Mouse (Mus musculus) hindbrain, embryonic 14.5 days (tissue): ENCODE measurements around the gene Fblim1. TPM values are rescaled to one million over a fixed set of nuclear protein-coding genes. Genes with fewer than 3 reads are reported as not detected.
A peak's percentile ranks its signal among the peaks of the same experiment; 100 is the strongest.
"Not testable (repeated sequence)": the region's sequence is repeated elsewhere in the genome, so short reads cannot be mapped to it uniquely, and the experiment has no call there.

Experiments
- ATAC-seq: fragments of 200-750 bp; cut with Nextera tagmentation; 2 replicates; pipeline ENCODE4 v1.8.0; 2017; ENCODE audit warnings: moderate number of reproducible peaks, mild to moderate bottlenecking, moderate TSS enrichment, moderate library complexity; ENCODE audit not compliant: low FRiP score
- DNase-seq: peaks from one replicate; pipeline ENCODE4 v3.0.0-alpha.2; 2015; ENCODE audit warnings: low spot score
- H3K27ac ChIP-seq: fragments of 300-500 bp; sonication (generic); 2 replicates; pipeline ENCODE4 v1.5.1; 2014; ENCODE audit warnings: mild to moderate bottlenecking, moderate library complexity
- H3K27me3 ChIP-seq: fragments of 300-500 bp; sonication (generic); 2 replicates; pipeline ENCODE4 v1.6.1; 2014; ENCODE audit warnings: mild to moderate bottlenecking, low read length, mixed read lengths; ENCODE audit not compliant: control insufficient read depth, insufficient read depth
- H3K36me3 ChIP-seq: fragments of 300-500 bp; sonication (generic); replicated peaks from 2 replicates; pipeline ENCODE4 v1.6.1; 2014; ENCODE audit not compliant: control insufficient read depth, insufficient read depth
- H3K4me1 ChIP-seq: fragments of 300-500 bp; sonication (generic); replicated peaks from 2 replicates; pipeline ENCODE4 v1.6.1; 2014; ENCODE audit warnings: antibody characterized with exemption, low read length, mixed read lengths; ENCODE audit not compliant: control insufficient read depth, insufficient read depth
- H3K4me2 ChIP-seq: fragments of 300-500 bp; sonication (generic); replicated peaks from 2 replicates; pipeline ENCODE4 v1.6.1; 2014; ENCODE audit warnings: mild to moderate bottlenecking, moderate library complexity
- H3K4me3 ChIP-seq: fragments of 300-500 bp; sonication (generic); replicated peaks from 2 replicates; pipeline ENCODE4 v1.5.1; 2014; ENCODE audit warnings: mild to moderate bottlenecking, low read length
- H3K9ac ChIP-seq: fragments of 300-500 bp; sonication (generic); 2 replicates; pipeline ENCODE4 v1.6.1; 2014
- H3K9me3 ChIP-seq: fragments of 300-500 bp; sonication (generic); 2 replicates; pipeline ENCODE4 v1.6.1; 2016; ENCODE audit warnings: low read length; ENCODE audit not compliant: control insufficient read depth
- WGBS: fragments of 180-500 bp; shearing (Covaris S2); extraction: QIAGEN DNeasy Blood & Tissue Kit; methylation state at CpG from one replicate; pipeline ENCODE4 v1.1.7; 2014; 5-methylcytosine and 5-hydroxymethylcytosine counted together
- polyA plus RNA-seq: library from polyadenylated mRNA; unstranded; fragments of >200 nt; fragmentation: Nextera tagmentation; extraction: Ambion mirVana; gene quantifications from 2 replicates; pipeline ENCODE4 v1.2.1, GENCODE M21; 2014

The Fblim1 gene
- polyA plus RNA-seq, 1 experiment from 2014 or later, result 41.3 TPM

DNA sequence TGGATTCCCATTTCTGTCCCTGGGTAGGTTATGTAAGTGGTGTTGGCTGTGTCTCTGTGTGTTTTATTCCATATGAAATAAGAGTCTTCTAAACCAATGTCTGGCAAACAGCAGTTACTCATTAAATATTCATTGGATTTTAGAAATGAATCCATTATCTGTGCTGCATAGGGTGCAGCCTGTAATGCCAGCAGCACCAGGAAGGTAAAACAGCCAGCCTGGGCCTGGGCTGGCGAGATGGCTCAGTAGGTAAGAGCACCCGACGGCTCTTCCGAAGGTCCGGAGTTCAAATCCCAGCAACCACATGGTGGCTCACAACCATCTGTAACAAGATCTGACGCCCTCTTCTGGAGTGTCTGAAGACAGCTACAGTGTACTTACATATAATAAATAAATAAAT lies 49.7 kb downstream of the Fblim1 start:
- 81% methylated on average over 6 of the region's 6 CpGs for WGBS
- H3K9me3 ChIP-seq, ATAC-seq: not testable (repeated sequence)

DNA sequence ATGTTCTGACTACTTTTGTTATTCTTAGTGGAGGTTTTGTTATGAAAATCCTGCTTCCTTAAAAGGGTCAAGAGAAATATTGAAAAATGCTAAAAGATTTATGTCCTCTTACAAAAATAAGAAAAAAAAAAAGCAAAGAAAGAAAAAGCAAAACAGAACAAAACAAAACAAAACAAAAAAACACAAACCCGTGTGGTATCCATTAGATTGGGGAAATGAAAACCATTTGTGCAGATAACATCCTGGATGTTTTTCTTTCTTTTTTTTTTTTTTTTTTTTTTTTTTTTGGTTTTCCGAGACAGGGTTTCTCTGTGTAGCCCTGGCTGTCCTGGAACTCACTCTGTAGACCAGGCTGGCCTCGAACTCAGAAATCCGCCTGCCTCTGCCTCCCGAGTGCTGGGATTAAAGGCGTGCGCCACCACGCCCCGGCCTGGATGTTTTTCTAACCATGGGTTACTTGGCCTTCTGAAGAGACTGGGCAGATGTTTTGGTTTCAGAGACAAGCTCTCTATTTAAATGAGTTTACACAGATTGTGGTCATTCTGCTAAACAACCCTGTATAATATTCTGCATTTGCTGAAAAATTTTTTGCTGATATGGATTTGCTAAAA lies 51.5 kb downstream of the Fblim1 start:
- H3K27ac ChIP-seq, ATAC-seq, DNase-seq, H3K4me1 ChIP-seq, H3K9me3 ChIP-seq, H3K9ac ChIP-seq, H3K4me3 ChIP-seq, H3K27me3 ChIP-seq, H3K4me2 ChIP-seq, H3K36me3 ChIP-seq: not testable (repeated sequence)
- WGBS, result 92% methylated on average over 6 of the region's 9 CpGs

More for the DNA sequence above, 49.7 kb downstream of the Fblim1 start:
- DNase-seq, H3K36me3 ChIP-seq, H3K27ac ChIP-seq, H3K4me3 ChIP-seq, H3K27me3 ChIP-seq, H3K9ac ChIP-seq, H3K4me1 ChIP-seq, H3K4me2 ChIP-seq: not testable (repeated sequence)

DNA sequence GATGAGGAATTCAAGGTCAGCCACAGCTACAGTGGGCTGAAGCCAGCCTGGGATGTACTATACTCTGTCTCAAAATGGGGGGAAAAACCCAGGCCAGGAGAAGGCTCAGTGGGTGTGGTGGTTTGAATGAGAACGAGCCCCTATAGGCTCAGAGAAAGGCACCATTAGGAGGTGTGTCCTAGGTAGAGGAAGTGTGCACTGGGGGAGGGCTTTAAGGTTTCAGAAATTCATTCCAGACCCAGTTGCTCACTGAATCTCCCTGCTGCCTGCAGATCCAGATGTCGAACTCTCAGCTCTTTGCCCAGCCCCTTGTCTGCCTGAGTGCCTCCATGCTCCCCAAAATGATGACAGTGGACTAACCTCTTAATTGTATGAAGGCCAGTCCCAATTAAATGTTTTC lies 53.4 kb downstream of the Fblim1 start:
- H3K9ac ChIP-seq, result no peak overlapping the region
- ATAC-seq, result no peak
- no peak overlapping the region for H3K27ac ChIP-seq
- no peaks in the 10 kb centered on the region for H3K27me3 ChIP-seq
- no peaks in the 10 kb centered on the region for H3K9me3 ChIP-seq
- DNase-seq, result no peak
- H3K4me3 ChIP-seq, result no peak overlapping the region
- H3K4me1 ChIP-seq, result peaks cover 7% of the 10 kb centered on the region
- no peaks in the 10 kb centered on the region for H3K36me3 ChIP-seq
- no peak overlapping the region for H3K4me2 ChIP-seq
- 60% methylated on average over 2 of the region's 2 CpGs for WGBS

DNA sequence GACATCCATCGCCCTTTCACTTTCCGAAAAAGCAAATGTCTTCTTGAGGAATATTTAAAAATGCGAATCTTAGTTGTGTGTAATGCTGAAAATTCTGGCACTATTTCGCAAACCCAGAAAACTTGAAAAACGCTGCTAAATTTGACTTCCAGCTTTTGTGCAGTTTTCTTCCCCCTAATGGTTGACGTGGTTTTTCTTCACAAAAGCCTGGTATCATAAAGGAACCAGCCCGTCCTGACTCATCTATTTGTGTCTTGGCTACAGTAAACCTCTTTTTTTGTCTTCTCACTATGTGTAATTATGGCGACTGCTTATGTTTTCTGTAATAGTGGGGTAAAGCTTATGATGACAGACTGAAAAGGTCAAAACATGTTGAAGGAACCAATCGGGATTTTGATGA lies 58.6 kb downstream of the Fblim1 start:
- DNase-seq, result no peak
- WGBS, result 17% methylated on average over 9 of the region's 9 CpGs

DNA sequence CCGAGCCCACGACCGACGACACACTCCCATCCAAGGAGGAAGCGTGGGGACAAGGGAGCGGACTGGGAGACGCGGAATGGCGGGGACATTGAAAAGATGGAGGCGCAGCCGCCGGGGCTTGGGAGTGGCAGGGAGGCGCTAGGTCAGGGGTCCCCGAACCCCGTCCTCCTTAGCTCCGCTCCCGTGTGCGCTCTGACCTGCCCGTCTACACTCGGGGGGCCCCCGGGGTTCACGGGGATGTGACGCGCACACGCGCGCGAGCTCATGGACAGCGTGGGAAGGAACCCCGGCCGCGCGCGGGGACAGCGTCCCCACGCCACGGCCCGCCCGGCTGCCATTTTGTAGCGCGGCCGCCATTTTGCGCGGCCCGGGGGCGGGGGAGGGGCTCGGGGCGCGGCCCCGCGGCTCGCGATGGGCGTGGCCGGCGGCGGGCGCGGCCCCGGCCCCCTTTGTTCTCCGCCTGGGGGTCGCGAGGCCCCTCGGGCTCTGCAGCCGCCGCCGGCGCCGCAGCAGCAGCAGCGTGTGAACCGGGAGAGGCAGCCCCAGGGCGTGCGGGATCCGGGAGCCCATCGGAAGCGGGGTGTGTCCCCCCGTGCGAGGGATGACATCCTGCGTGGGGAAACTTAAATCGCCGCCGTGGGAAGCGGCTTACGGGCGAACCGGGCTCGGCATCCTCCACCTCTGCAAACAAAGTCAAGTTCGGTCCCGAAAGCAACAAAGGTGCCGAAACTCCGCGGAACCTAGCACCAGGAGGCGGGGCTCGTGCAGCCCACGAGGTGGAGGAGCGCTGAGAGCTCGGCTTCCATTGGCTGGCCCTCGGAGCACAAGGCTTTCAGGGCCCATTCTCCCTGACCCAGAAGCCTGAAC lies 59.3 kb downstream of the Fblim1 start:
- H3K36me3 ChIP-seq, result no peaks in the 10 kb centered on the region

More for the DNA sequence above, 58.6 kb downstream of the Fblim1 start:
- Histone ChIP-seq H3K27ac (peak overlapping the region; percentile 100), H3K9me3 (no peaks in the 10 kb centered on the region), H3K27me3 (no peaks in the 10 kb centered on the region), H3K9ac (peak overlapping the region; percentile 99), H3K4me3 (peak overlapping the region; percentile 69), H3K4me2 (peak overlapping the region; percentile 99), H3K4me1 (peaks cover 16% of the 10 kb centered on the region), H3K36me3 (no peaks in the 10 kb centered on the region)
- no peak for ATAC-seq

DNA sequence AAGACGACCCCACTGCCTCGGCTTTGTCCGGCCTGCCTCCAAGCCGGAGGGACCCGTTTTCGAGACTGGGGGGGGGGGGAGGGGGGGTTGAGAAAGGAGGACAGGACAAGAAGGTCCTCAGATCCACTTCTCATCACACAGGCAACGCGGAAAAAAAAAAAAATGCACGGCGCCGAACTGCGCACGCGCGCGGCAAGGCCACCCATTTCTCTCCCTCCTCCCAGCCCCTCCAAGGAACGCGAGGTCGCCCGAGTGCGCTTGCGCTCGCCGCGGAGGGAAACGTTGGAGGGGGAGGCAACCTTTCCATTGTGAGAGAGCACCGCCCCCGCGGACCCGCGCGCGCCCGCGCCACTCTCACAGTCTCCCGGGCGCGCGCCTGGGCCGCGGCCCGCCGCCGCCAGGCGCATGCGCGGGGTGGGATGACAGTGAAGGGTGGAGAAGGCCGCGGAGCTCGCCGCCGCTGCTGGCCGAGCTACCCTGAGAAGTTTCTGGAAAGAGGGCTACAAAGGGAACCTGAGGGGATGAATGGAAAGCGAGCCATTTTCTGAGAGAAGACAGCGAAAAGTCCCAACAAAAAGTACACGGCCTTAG lies 60.1 kb downstream of the Fblim1 start:
- H3K27ac ChIP-seq, result peak overlapping the region; percentile 100
- under 1% methylated on average over 51 of the region's 56 CpGs for WGBS
- no peaks in the 10 kb centered on the region for H3K27me3 ChIP-seq
- H3K4me1 ChIP-seq, result peaks cover 22% of the 10 kb centered on the region
- H3K36me3 ChIP-seq, result no peaks in the 10 kb centered on the region
- peak overlapping the region; percentile 69 for H3K4me3 ChIP-seq
- peak; percentile 74 for ATAC-seq
- H3K4me2 ChIP-seq, result peak overlapping the region; percentile 99
- H3K9ac ChIP-seq, result peak overlapping the region; percentile 99
- no peaks in the 10 kb centered on the region for H3K9me3 ChIP-seq
- peak; percentile 99 for DNase-seq

More for the DNA sequence above, 59.3 kb downstream of the Fblim1 start:
- H3K27me3 ChIP-seq, result no peaks in the 10 kb centered on the region
- H3K9me3 ChIP-seq, result no peaks in the 10 kb centered on the region
- DNase-seq, result peak; percentile 88
- H3K27ac ChIP-seq, result peak overlapping the region; percentile 100
- WGBS, result under 1% methylated on average over 67 of the region's 98 CpGs
- peak overlapping the region; percentile 69 for H3K4me3 ChIP-seq
- H3K9ac ChIP-seq, result peak overlapping the region; percentile 99
- peaks cover 19% of the 10 kb centered on the region for H3K4me1 ChIP-seq
- peak; percentile 88 for ATAC-seq
- H3K4me2 ChIP-seq, result peak overlapping the region; percentile 99

GRCm38 (mm10) chr4:141545071-141545742 lies 60.7 kb downstream of the Fblim1 start:
- peak overlapping the region; percentile 69 for H3K4me3 ChIP-seq
- peak overlapping the region; percentile 100 for H3K27ac ChIP-seq
- peak overlapping the region; percentile 99 for H3K4me2 ChIP-seq
- under 1% methylated on average over 45 of the region's 45 CpGs for WGBS
- ATAC-seq, result peak; percentile 56
- H3K4me1 ChIP-seq, result peaks cover 22% of the 10 kb centered on the region
- H3K36me3 ChIP-seq, result no peaks in the 10 kb centered on the region
- peak; percentile 60 for DNase-seq
- H3K9ac ChIP-seq, result peak overlapping the region; percentile 87
- H3K27me3 ChIP-seq, result no peaks in the 10 kb centered on the region
- H3K9me3 ChIP-seq, result no peaks in the 10 kb centered on the region

- no peak for DNase-seq
- 46% methylated on average over 2 of the region's 2 CpGs for WGBS
- peak overlapping the region; percentile 87 for H3K9ac ChIP-seq
These were observed 61.4 kb downstream of the Fblim1 start for GRCm38 (mm10) chr4:141544536-141544935.

DNA sequence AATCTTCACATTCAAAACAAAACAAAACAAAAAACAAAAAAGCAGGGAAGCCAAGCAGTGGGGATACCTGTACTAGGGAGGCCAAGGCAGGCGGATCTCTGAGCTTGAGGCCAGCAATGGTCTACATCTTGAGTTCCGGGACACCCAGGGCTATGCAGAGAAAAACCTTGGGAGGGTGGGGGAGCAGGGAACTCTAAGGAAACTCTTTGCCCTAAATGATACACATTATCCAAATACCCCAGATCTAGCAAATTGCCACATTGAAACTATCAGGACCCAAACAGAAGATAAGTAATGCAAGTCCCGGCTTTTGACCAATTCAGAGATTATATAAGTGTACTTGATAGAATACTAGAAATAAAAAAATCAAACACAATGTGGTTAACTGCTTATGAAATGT lies 62.3 kb downstream of the Fblim1 start:
- Histone ChIP-seq H3K27me3 (no peaks in the 10 kb centered on the region), H3K4me2 (no peak overlapping the region), H3K4me1 (peaks cover 29% of the 10 kb centered on the region), H3K9ac (no peak overlapping the region), H3K36me3 (no peaks in the 10 kb centered on the region), H3K9me3 (no peaks in the 10 kb centered on the region), H3K4me3 (no peak overlapping the region), H3K27ac (no peak overlapping the region)
- 85% methylated on average over 3 of the region's 3 CpGs for WGBS
- DNase-seq, result no peak
- ATAC-seq, result no peak

More at GRCm38 (mm10) chr4:141544536-141544935, 61.4 kb downstream of the Fblim1 start:
- Histone ChIP-seq H3K9me3 (no peaks in the 10 kb centered on the region), H3K4me3 (peak overlapping the region; percentile 69), H3K4me1 (peaks cover 23% of the 10 kb centered on the region), H3K27ac (peak overlapping the region; percentile 100), H3K4me2 (peak overlapping the region; percentile 99), H3K27me3 (no peaks in the 10 kb centered on the region), H3K36me3 (no peaks in the 10 kb centered on the region)
- ATAC-seq, result no peak
